Mouse (Mus musculus) Patski (cell line): ENCODE results near the gene Brd9. TPM values are rescaled to one million over a fixed set of nuclear protein-coding genes. Genes with fewer than 3 reads are reported as not detected.

Experiments
- ATAC-seq: fragments of 100-300 bp; one replicate; pipeline ENCODE4 v1.8.0; 2021
- CTCF ChIA-PET: fragments of 350-600 bp; sonication (Branson Sonifier 250); formaldehyde crosslinking; loops from one replicate; lab custom pipeline; 2022; ENCODE audit warnings: inconsistent platforms; lab: Charles Lee
- POLR2A ChIA-PET: fragments of 350-600 bp; sonication (Branson Sonifier 250); formaldehyde crosslinking; loops from one replicate; lab custom pipeline; 2022; ENCODE audit warnings: antibody characterized with exemption, inconsistent platforms; lab: Charles Lee
- DNase-seq: peaks from one replicate; pipeline ENCODE4 v3.0.0-alpha.2; 2011; ENCODE audit warnings: low read depth, low spot score
- H3K27me3 ChIP-seq: fragments of 371-371 bp; one replicate; pipeline ENCODE4 v1.5.1; 2021
- CTCF ChIP-seq: fragments of 100-300 bp; IDR thresholded peaks from one replicate; pipeline ENCODE4 v1.5.1; 2021
- in situ Hi-C: fragments of 300-500 bp; cut with MboI; formaldehyde crosslinking; loops from 3 replicates; pipeline ENCODE4 v1.11.1; 2018; ENCODE audit warnings: low pct_unique_long_range_greater_than_20kb, mixed read lengths
- polyA plus RNA-seq: library from polyadenylated mRNA; unstranded; gene quantifications from one replicate; pipeline ENCODE4 v1.2.3, GENCODE M21; 2021

Brd9 gene
- polyA plus RNA-seq, 1 experiment from 2014 or later = 36.0 TPM

GRCm38 (mm10) chr13:73944606-73945005, 7.0 kb downstream of the Brd9 start:
- DNase-seq (no peak), ATAC-seq (no peak)
- POLR2A ChIA-PET = no interaction called here
- no peak for TF ChIP-seq CTCF
- CTCF ChIA-PET = no interaction called here
- no peaks in the 10 kb centered on the region for H3K27me3 ChIP-seq
- in situ Hi-C loops = no loop called here

GRCm38 (mm10) chr13:73953551-73954130, 16.0 kb downstream of the Brd9 start:
- CTCF ChIA-PET = interaction anchor here (0.9 kb wide), 1 partner anchor 13 kb away, joined by 3 read pairs; no protein-coding TSS in a partner anchor
- no peak for ATAC-seq
- POLR2A ChIA-PET = no interaction called here
- no peaks in the 10 kb centered on the region for H3K27me3 ChIP-seq
- no peak for TF ChIP-seq CTCF
- in situ Hi-C loops = no loop called here
- DNase-seq = no peak

- ATAC-seq (no peak), DNase-seq (no peak)
- ChIA-PET POLR2A (no interaction called here), CTCF (no interaction called here)
- TF ChIP-seq CTCF = no peak
- H3K27me3 ChIP-seq = no peaks in the 10 kb centered on the region
- in situ Hi-C loops = no loop called here
These were observed 17.1 kb downstream of the Brd9 start for GRCm38 (mm10) chr13:73954666-73955065.

- no peak for TF ChIP-seq CTCF
- ChIA-PET POLR2A (no interaction called here), CTCF (no interaction called here)
- in situ Hi-C loops = no loop called here
- H3K27me3 ChIP-seq = no peaks in the 10 kb centered on the region
- DNase-seq = no peak
- ATAC-seq = no peak
These were observed 17.9 kb downstream of the Brd9 start for GRCm38 (mm10) chr13:73955531-73955930.

DNA sequence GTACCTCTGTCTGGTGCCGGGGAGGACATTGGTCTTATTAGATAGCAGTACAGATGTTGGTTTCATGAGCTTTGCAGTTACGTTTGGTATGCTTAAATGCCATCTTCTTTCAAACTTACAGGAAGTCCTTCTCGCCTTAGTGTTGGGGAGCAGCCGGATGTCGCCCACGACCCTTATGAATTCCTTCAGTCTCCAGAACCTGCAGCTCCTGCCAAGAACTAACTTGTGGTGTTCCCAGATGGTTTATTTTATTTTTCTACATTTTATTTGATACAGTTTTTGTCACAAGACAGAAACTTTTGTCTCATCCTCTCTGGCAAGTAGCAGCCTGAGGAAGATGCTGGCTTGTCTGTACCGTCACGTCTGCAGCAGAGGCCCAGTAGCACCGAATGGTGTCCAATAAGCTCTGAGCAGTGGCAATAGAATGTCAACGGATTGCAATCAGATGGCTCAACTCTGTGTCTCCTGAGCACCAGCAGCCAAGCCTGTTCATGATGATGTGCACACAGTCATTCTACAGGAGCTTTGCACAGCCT, 22.6 kb downstream of the Brd9 start:
- ATAC-seq = no peak
- no peak for TF ChIP-seq CTCF
- CTCF ChIA-PET = interaction anchor here (1.9 kb wide), 1 partner anchor 11 kb away, joined by 6 read pairs; no protein-coding TSS in a partner anchor
- in situ Hi-C loops = no loop called here
- no peak for DNase-seq
- no peaks in the 10 kb centered on the region for H3K27me3 ChIP-seq
- POLR2A ChIA-PET = no interaction called here

DNA sequence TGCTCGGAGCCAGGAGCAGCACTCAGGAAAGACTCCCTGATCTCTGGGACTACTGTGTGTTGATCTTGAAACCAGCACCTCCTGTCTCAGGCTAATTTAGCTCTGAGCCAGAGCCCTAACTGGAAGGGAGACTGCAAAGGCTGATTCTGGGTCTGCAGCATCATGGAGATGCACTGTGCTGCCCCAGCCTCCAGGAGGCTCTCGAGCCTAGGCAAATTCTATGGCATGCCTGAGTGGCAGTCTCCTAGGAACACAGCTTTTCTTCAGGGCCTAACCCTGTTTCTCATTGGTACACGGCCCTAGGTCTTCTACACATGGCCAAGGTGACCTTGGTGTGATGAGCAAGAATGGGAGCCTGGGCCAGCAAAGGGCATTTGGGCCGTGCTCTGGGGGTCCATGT, 23.6 kb downstream of the Brd9 start:
- no peaks in the 10 kb centered on the region for H3K27me3 ChIP-seq
- TF ChIP-seq CTCF = no peak
- POLR2A ChIA-PET = no interaction called here
- in situ Hi-C loops = no loop called here
- ATAC-seq (no peak), DNase-seq (no peak)
- CTCF ChIA-PET = interaction anchor here (1.9 kb wide), 1 partner anchor 10 kb away, joined by 6 read pairs; no protein-coding TSS in a partner anchor

GRCm38 (mm10) chr13:73963551-73963950, 25.9 kb downstream of the Brd9 start, which contains the start of gene Zdhhc11:
Gene Zdhhc11, plus strand, starts transcription at chr13:73963851.
- ATAC-seq = no peak
- no peak for TF ChIP-seq CTCF
- no peak for DNase-seq
- POLR2A ChIA-PET = no interaction called here
- in situ Hi-C loops = no loop called here
- CTCF ChIA-PET = no interaction called here
- no peaks in the 10 kb centered on the region for H3K27me3 ChIP-seq

- DNase-seq (no peak), ATAC-seq (peak; percentile 54)
- no peaks in the 10 kb centered on the region for H3K27me3 ChIP-seq
- CTCF ChIA-PET = interaction anchor here (0.7 to 2.0 kb wide), 20 partner anchors 9 to 330 kb away, joined by 3 to 10 read pairs (median 4); no protein-coding TSS in a partner anchor
- POLR2A ChIA-PET = interaction anchor here (0.7 kb wide), 1 partner anchor 23 kb away, joined by 3 read pairs; no protein-coding TSS in a partner anchor
- in situ Hi-C loops = loop anchor here (5.0 kb wide), 1 partner anchor 332 kb away; no protein-coding TSS in a partner anchor
- peak; percentile 78 for TF ChIP-seq CTCF
These were observed 33.2 kb downstream of the Brd9 start for GRCm38 (mm10) chr13:73970545-73971448.

DNA sequence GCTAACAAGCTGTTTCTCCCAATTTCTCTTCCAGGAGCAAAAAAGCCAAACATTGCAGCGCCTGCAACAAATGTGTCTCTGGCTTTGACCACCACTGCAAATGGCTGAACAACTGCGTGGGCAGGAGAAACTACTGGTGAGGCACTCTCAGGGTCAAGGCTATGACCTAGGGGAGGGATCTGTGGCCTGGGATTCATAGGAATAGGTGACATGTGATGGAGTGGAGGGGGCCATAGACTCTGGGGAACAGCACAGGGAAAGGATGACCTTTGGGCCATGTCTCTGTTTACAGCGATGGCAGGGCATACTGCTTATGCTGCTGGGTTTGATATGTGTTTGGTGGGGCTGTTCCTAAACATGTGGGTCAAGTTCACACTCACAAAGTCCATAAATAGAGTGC, 36.9 kb downstream of the Brd9 start:
- no peak for DNase-seq
- CTCF ChIA-PET = no interaction called here
- TF ChIP-seq CTCF = no peak
- ATAC-seq = no peak
- in situ Hi-C loops = loop anchor here (5.0 kb wide), 1 partner anchor 328 kb away; no protein-coding TSS in a partner anchor
- peaks cover 5% of the 10 kb centered on the region for H3K27me3 ChIP-seq
- POLR2A ChIA-PET = no interaction called here

- CTCF ChIA-PET = no interaction called here
These were observed 39.3 kb downstream of the Brd9 start for GRCm38 (mm10) chr13:73976935-73977334.

More at GRCm38 (mm10) chr13:73976935-73977334, 39.3 kb downstream of the Brd9 start:
- POLR2A ChIA-PET = no interaction called here
- H3K27me3 ChIP-seq = peaks cover 12% of the 10 kb centered on the region
- TF ChIP-seq CTCF = no peak
- no peak for ATAC-seq
- no peak for DNase-seq
- in situ Hi-C loops = no loop called here
